Mouse (Mus musculus) left cerebral cortex, postnatal 10 days (tissue): ENCODE data around the gene Laptm4a. TPM values are rescaled to one million over a fixed set of nuclear protein-coding genes. Genes with fewer than 3 reads are reported as not detected.
"Not testable (repeated sequence)": the region's sequence is repeated elsewhere in the genome, so short reads cannot be mapped to it uniquely, and the experiment has no call there.

Source experiments
- DNase-seq, 2 experiments: peaks; one replicate each; pipeline ENCODE4 v3.0.0; 2021 to 2022; ENCODE audit warnings: low spot score in 2 of 2, mixed read lengths in 1 of 2; ENCODE audit errors: extremely low spot score in 1 of 2
- intact Hi-C: fragments of 180-260 bp; cut with DNase I; formaldehyde crosslinking; loops from one replicate; pipeline ENCODE4 v1.15.1; 2025
- total RNA-seq, 2 experiments: library from RNA; stranded (reverse); gene quantifications; 2 replicates each; pipeline ENCODE4 v1.2.3; 2021

The Laptm4a gene
- total RNA-seq, 2 experiments from 2014 or later, result 175 to 177 TPM

- DNase-seq, result no peak
- intact Hi-C loops, result no loop called here
These were observed 20.4 kb upstream of the Laptm4a start for GRCm38 (mm10) chr12:8900919-8901663.

- no peak for DNase-seq
- intact Hi-C loops, result no loop called here
These were observed 19.5 kb upstream of the Laptm4a start for GRCm38 (mm10) chr12:8901934-8902333.

- DNase-seq, result no peak
- intact Hi-C loops, result no loop called here
These were observed 19.0 kb upstream of the Laptm4a start for GRCm38 (mm10) chr12:8902479-8902878.

GRCm38 (mm10) chr12:8912860-8913685 lies 8.4 kb upstream of the Laptm4a start:
- peak in 1 of 2 experiments; percentile 52 for DNase-seq
- intact Hi-C loops, result no loop called here

- DNase-seq, result no peak
- intact Hi-C loops, result no loop called here
These were observed 7.6 kb upstream of the Laptm4a start for GRCm38 (mm10) chr12:8913701-8914340.

GRCm38 (mm10) chr12:8916378-8916777 lies 5.1 kb upstream of the Laptm4a start:
- intact Hi-C loops, result no loop called here
- peak; percentile 30 to 80 for DNase-seq

GRCm38 (mm10) chr12:8919231-8919630 lies 2.2 kb upstream of the Laptm4a start:
- intact Hi-C loops, result no loop called here
- DNase-seq, result no peak

GRCm38 (mm10) chr12:8920996-8921393 lies 469 bp upstream of the Laptm4a start:
- DNase-seq, result no peak
- intact Hi-C loops, result no loop called here

- intact Hi-C loops, result no loop called here
- DNase-seq, result no peak
These were observed 1.1 kb downstream of the Laptm4a start for GRCm38 (mm10) chr12:8922369-8923124.

- intact Hi-C loops, result no loop called here
- DNase-seq, result peak; percentile 22 to 34
These were observed 1.6 kb downstream of the Laptm4a start for GRCm38 (mm10) chr12:8923125-8923410.

GRCm38 (mm10) chr12:8923603-8924002 lies 2.1 kb downstream of the Laptm4a start:
- DNase-seq, result no peak
- intact Hi-C loops, result no loop called here

GRCm38 (mm10) chr12:8927652-8928051 lies 6.2 kb downstream of the Laptm4a start:
- intact Hi-C loops, result no loop called here
- DNase-seq, result no peak

- intact Hi-C loops, result no loop called here
- DNase-seq, result no peak
These were observed 7.3 kb downstream of the Laptm4a start for GRCm38 (mm10) chr12:8928766-8929165.

- no peak for DNase-seq
These were observed 9.6 kb downstream of the Laptm4a start for GRCm38 (mm10) chr12:8931083-8931482.

GRCm38 (mm10) chr12:8935349-8935748 lies 13.9 kb downstream of the Laptm4a start:
- DNase-seq, result no peak
- intact Hi-C loops, result loop anchor here (5.0 kb wide), 1 partner anchor 67 kb away; no protein-coding TSS in a partner anchor

More at GRCm38 (mm10) chr12:8931083-8931482, 9.6 kb downstream of the Laptm4a start:
- intact Hi-C loops, result no loop called here

- DNase-seq, result not testable (repeated sequence)
- intact Hi-C loops, result loop anchor here (5.0 kb wide), 1 partner anchor 66 kb away; no protein-coding TSS in a partner anchor
These were observed 14.7 kb downstream of the Laptm4a start for GRCm38 (mm10) chr12:8936210-8936609.

GRCm38 (mm10) chr12:8939490-8939889 lies 18.0 kb downstream of the Laptm4a start:
- intact Hi-C loops, result loop anchor here (5.0 kb wide), 1 partner anchor 63 kb away; no protein-coding TSS in a partner anchor
- no peak for DNase-seq

- intact Hi-C loops, result no loop called here
- DNase-seq, result no peak
These were observed 18.8 kb downstream of the Laptm4a start for GRCm38 (mm10) chr12:8940011-8941005.
